Mouse (Mus musculus): ENCODE measurements around the gene Ranbp17.

DNA sequence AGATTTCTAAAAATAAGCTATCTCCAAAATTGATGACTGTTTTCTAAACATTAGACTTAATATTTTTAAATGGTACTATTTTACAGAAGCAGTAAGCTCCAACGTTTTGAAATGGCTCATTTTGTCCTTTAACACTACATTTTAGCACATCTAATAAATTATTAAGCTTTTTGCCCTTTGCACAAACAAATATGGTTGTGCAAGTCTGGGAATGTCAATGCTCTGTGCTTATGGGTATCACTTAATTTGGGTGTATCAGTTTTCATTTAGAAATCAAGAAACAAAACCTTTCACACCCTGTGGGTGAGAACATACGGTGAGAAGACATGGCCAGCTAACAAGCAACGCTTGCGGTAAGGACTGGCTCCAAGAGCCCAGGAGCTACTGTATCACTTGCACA is 108.9 kb downstream of the Ranbp17 start:
- TF ChIP-seq CTCF (IDR thresholded peaks at IDR 0.05; ENCODE audit: low read depth, low read length) = no peak
- TF ChIP-seq POLR2A (IDR thresholded peaks at IDR 0.05; ENCODE audit: borderline replicate concordance, low read depth, low read length) = no peak
